Mouse (Mus musculus) liver, postnatal 0 days (tissue): ENCODE data around the gene Kif22.

Source experiments
- CTCF ChIP-seq: sonication (generic); IDR thresholded peaks from 2 replicates; pipeline ENCODE4 v1.5.1; 2016; ENCODE audit warnings: antibody characterized with exemption, low read depth
- EP300 ChIP-seq: IDR thresholded peaks from 2 replicates; pipeline ENCODE4 v1.6.1; 2016; ENCODE audit warnings: antibody characterized with exemption, low read depth, mild to moderate bottlenecking

- TF ChIP-seq CTCF (no peak), EP300 (no peak)
These were observed 59.2 kb downstream of the Kif22 start for GRCm38 (mm10) chr7:126983113-126983512.
